Mouse (Mus musculus) MEL (cell line): ENCODE measurements around the gene Il12rb1. TPM values are rescaled to one million over a fixed set of nuclear protein-coding genes. Genes with fewer than 3 reads are reported as not detected.
A peak's percentile ranks its signal among the peaks of the same experiment; 100 is the strongest.

Source experiments
- DNase-seq: peaks from one replicate; pipeline ENCODE4 v3.0.0; 2011; ENCODE audit warnings: low read depth, low spot score
- H3K27ac ChIP-seq: 2 replicates; pipeline ENCODE4 v1.5.1; 2012; ENCODE audit warnings: low read depth, mild to moderate bottlenecking, control low read depth, low read length, moderate library complexity; ENCODE audit not compliant: control insufficient read depth
- H3K27me3 ChIP-seq, 2 experiments: fragments of 150-350 bp in 1 of 2; sonication (generic) in 1 of 2; 2 replicates each; pipeline ENCODE4 v1.6.1; 2012; ENCODE audit warnings: low read length in 2 of 2, mild to moderate bottlenecking in 2 of 2, improper control_type of control experiment in 1 of 2, moderate library complexity in 1 of 2; ENCODE audit not compliant: insufficient read depth in 2 of 2, control insufficient read depth in 1 of 2
- H3K36me3 ChIP-seq, 2 experiments: 2 replicates each; pipeline ENCODE4 v1.6.1; 2012 to 2014; ENCODE audit warnings: low read length in 2 of 2, improper control_type of control experiment in 1 of 2, inconsistent platforms in 1 of 2, mild to moderate bottlenecking in 1 of 2; ENCODE audit not compliant: insufficient read depth in 2 of 2, control insufficient read depth in 1 of 2
- H3K4me1 ChIP-seq, 2 experiments: fragments of 150-350 bp in 1 of 2; sonication (generic) in 1 of 2; 2 replicates each; pipeline ENCODE4 v1.6.1; 2012; ENCODE audit warnings: low read length in 2 of 2, improper control_type of control experiment in 1 of 2, mild to moderate bottlenecking in 1 of 2; ENCODE audit not compliant: insufficient read depth in 2 of 2, control insufficient read depth in 1 of 2
- H3K4me3 ChIP-seq, 2 experiments: fragments of 150-350 bp in 1 of 2; sonication (generic) in 1 of 2; 2 replicates each; pipeline ENCODE4 v1.5.1; 2012; ENCODE audit warnings: low read depth in 2 of 2, low read length in 2 of 2, mild to moderate bottlenecking in 2 of 2, moderate library complexity in 2 of 2, control low read depth in 1 of 2, improper control_type of control experiment in 1 of 2; ENCODE audit not compliant: control insufficient read depth in 1 of 2, insufficient read depth in 1 of 2
- H3K79me2 ChIP-seq: 2 replicates; pipeline ENCODE4 v1.6.1; 2012; ENCODE audit warnings: mild to moderate bottlenecking, low read length, moderate library complexity; ENCODE audit not compliant: control insufficient read depth, poor library complexity, insufficient read depth
- H3K9ac ChIP-seq: 2 replicates; pipeline ENCODE4 v1.6.1; 2012; ENCODE audit warnings: low read depth, mild to moderate bottlenecking, control low read depth, low read length, moderate library complexity; ENCODE audit not compliant: control insufficient read depth, poor library complexity, severe bottlenecking
- H3K9me3 ChIP-seq: fragments of 150-350 bp; sonication (generic); replicated peaks from 2 replicates; pipeline ENCODE4 v1.6.1; 2012; ENCODE audit warnings: mild to moderate bottlenecking, low read length, improper control_type of control experiment, moderate library complexity; ENCODE audit not compliant: insufficient read depth
- BHLHE40 ChIP-seq: IDR thresholded peaks from 2 replicates; pipeline ENCODE4 v1.6.1; 2012; ENCODE audit warnings: low read depth, mild to moderate bottlenecking, inconsistent platforms, low read length, improper control_type of control experiment, borderline replicate concordance
- E2F4 ChIP-seq: IDR thresholded peaks from 2 replicates; pipeline ENCODE4 v1.6.1; 2011; ENCODE audit warnings: low read depth, low read length, improper control_type of control experiment, borderline replicate concordance
- EP300 ChIP-seq, 2 experiments: IDR thresholded peaks; 2 replicates each; pipeline ENCODE4 v1.6.1; 2011; ENCODE audit warnings: improper control_type of control experiment in 2 of 2, low read length in 2 of 2, low read depth in 1 of 2, mild to moderate bottlenecking in 1 of 2
- KAT2A ChIP-seq: conservative IDR thresholded peaks from 2 replicates; pipeline ENCODE4 v1.6.1; 2012; ENCODE audit warnings: low read depth, low read length, improper control_type of control experiment, inconsistent platforms
- MAFK ChIP-seq: IDR thresholded peaks from 2 replicates; pipeline ENCODE4 v1.6.1; 2011; ENCODE audit warnings: low read depth, mild to moderate bottlenecking, low read length, improper control_type of control experiment, borderline replicate concordance
- MAZ ChIP-seq: IDR thresholded peaks from 2 replicates; pipeline ENCODE4 v1.6.1; 2012; ENCODE audit warnings: low read depth, mild to moderate bottlenecking, inconsistent platforms, low read length, improper control_type of control experiment
- MYB ChIP-seq: IDR thresholded peaks from 2 replicates; pipeline ENCODE4 v1.6.1; 2011; ENCODE audit warnings: mild to moderate bottlenecking, low read depth, low read length, improper control_type of control experiment
- NELFE ChIP-seq: IDR thresholded peaks from 2 replicates; pipeline ENCODE4 v1.6.1; 2011; ENCODE audit warnings: low read depth, low read length, improper control_type of control experiment
- POLR2AphosphoS2 ChIP-seq: IDR thresholded peaks from 2 replicates; pipeline ENCODE4 v1.6.1; 2011; ENCODE audit warnings: low read length, improper control_type of control experiment
- RAD21 ChIP-seq: IDR thresholded peaks from 2 replicates; pipeline ENCODE4 v1.6.1; 2011; ENCODE audit warnings: mild to moderate bottlenecking, low read depth, low read length, improper control_type of control experiment
- RCOR1 ChIP-seq: IDR thresholded peaks from 2 replicates; pipeline ENCODE4 v1.6.1; 2012; ENCODE audit warnings: low read depth, mild to moderate bottlenecking, inconsistent platforms, low read length, improper control_type of control experiment
- SIN3A ChIP-seq: IDR thresholded peaks from 2 replicates; pipeline ENCODE4 v1.6.1; 2012; ENCODE audit warnings: low read length, improper control_type of control experiment, inconsistent platforms
- SMC3 ChIP-seq: IDR thresholded peaks from 2 replicates; pipeline ENCODE4 v1.6.1; 2011; ENCODE audit warnings: low read depth, low read length, improper control_type of control experiment
- TAL1 ChIP-seq: IDR thresholded peaks from 2 replicates; pipeline ENCODE4 v1.6.1; 2012; ENCODE audit warnings: mild to moderate bottlenecking, inconsistent platforms, low read length, moderate library complexity, mixed read lengths
- TBP ChIP-seq: IDR thresholded peaks from 2 replicates; pipeline ENCODE4 v1.8.0; 2011; ENCODE audit warnings: low read depth, low read length, improper control_type of control experiment
- UBTF ChIP-seq: IDR thresholded peaks from 2 replicates; pipeline ENCODE4 v1.6.1; 2012; ENCODE audit warnings: low read depth, mild to moderate bottlenecking, inconsistent platforms, low read length, improper control_type of control experiment, moderate library complexity, borderline replicate concordance; ENCODE audit not compliant: insufficient read depth
- USF1 ChIP-seq: IDR thresholded peaks from 2 replicates; pipeline ENCODE4 v1.6.1; 2014; ENCODE audit warnings: low read depth, mild to moderate bottlenecking, inconsistent platforms, low read length, improper control_type of control experiment, moderate library complexity
- ZMIZ1 ChIP-seq: IDR thresholded peaks from 2 replicates; pipeline ENCODE4 v1.6.1; 2012; ENCODE audit warnings: low read depth, mild to moderate bottlenecking, inconsistent platforms, low read length, improper control_type of control experiment, moderate library complexity
- polyA plus RNA-seq, 2 experiments: library from polyadenylated mRNA; stranded (reverse) in 1 of 2; unstranded in 1 of 2; fragments of >175 nt in 1 of 2; fragments of >200 nt in 1 of 2; gene quantifications; 2 replicates each; pipeline versions ENCODE4 v1.2.1 to v1.2.4; 2012; ENCODE audit warnings: low replicate concordance in 2 of 2, low read depth in 1 of 2; ENCODE audit not compliant: insufficient read length in 2 of 2, insufficient read depth in 1 of 2, missing spikeins in 1 of 2
- total RNA-seq: library from RNA; depleted of rRNA; stranded (reverse); fragments of 300-350 nt; gene quantifications from 2 replicates; pipeline ENCODE4 v1.2.3, GENCODE M21; 2012

Il12rb1 gene
- total and polyA plus RNA-seq, 3 experiments: 1.2 to 2.2 TPM; not detected in 1

GRCm38 (mm10) chr8:70792700-70793099, 15.5 kb upstream of the Il12rb1 start:
- Histone ChIP-seq H3K4me1 (peaks cover 0 to 12% of the 10 kb centered on the region in 2 experiments; a peak in 3 of 4 replicates), H3K79me2 (peaks cover 17% of the 10 kb centered on the region), H3K4me3 (peak overlapping the region; percentile 49), H3K36me3 (no peaks in the 10 kb centered on the region; a peak in 1 of 4 replicates), H3K9me3 (no peaks in the 10 kb centered on the region), H3K27me3 (no peaks in the 10 kb centered on the region), H3K27ac (no peak overlapping the region), H3K9ac (no peak overlapping the region)
- TF ChIP-seq MAZ (no peak), RAD21 (no peak), MYB (no peak), UBTF (no peak), NELFE (no peak), RCOR1 (no peak), USF1 (no peak), TBP (no peak)
- DNase-seq: no peak

GRCm38 (mm10) chr8:70794215-70794614, 14.0 kb upstream of the Il12rb1 start:
- Histone ChIP-seq H3K9ac (no peak overlapping the region), H3K9me3 (no peaks in the 10 kb centered on the region), H3K79me2 (peaks cover 17% of the 10 kb centered on the region), H3K4me3 (no peak overlapping the region), H3K27ac (no peak overlapping the region), H3K36me3 (no peaks in the 10 kb centered on the region; a peak in 1 of 4 replicates), H3K4me1 (peaks cover 0 to 16% of the 10 kb centered on the region in 2 experiments; a peak in 3 of 4 replicates), H3K27me3 (no peaks in the 10 kb centered on the region)
- no peak for DNase-seq
- no peak for TF ChIP-seq NELFE
- no peak for TF ChIP-seq SIN3A
- TF ChIP-seq E2F4: no peak
- no peak for TF ChIP-seq POLR2AphosphoS2
- TF ChIP-seq SMC3: no peak
- no peak for TF ChIP-seq TAL1
- no peak for TF ChIP-seq EP300 (IDR thresholded peaks at IDR 0.05; ENCODE audit: low read depth in 1 of 2, low read length in 2 of 2)
- no peak for TF ChIP-seq KAT2A
- TF ChIP-seq BHLHE40: no peak

- H3K9me3 ChIP-seq: no peaks in the 10 kb centered on the region
- no peak for DNase-seq
- H3K9ac ChIP-seq: no peak overlapping the region
- no peak overlapping the region for H3K4me3 ChIP-seq
- no peak for TF ChIP-seq ZMIZ1
- no peak for TF ChIP-seq MAFK
- H3K27me3 ChIP-seq: no peaks in the 10 kb centered on the region
- H3K36me3 ChIP-seq: no peaks in the 10 kb centered on the region; a peak in 1 of 4 replicates
- peaks cover 0 to 16% of the 10 kb centered on the region in 2 experiments; a peak in 3 of 4 replicates for H3K4me1 ChIP-seq
- no peak overlapping the region for H3K27ac ChIP-seq
- H3K79me2 ChIP-seq: peaks cover 17% of the 10 kb centered on the region
Measured at GRCm38 (mm10) chr8:70795370-70795769, 12.9 kb upstream of the Il12rb1 start.
